Mouse (Mus musculus) adrenal gland, postnatal 25 days (tissue): ENCODE data around the gene Upf2. TPM values are rescaled to one million over a fixed set of nuclear protein-coding genes. Genes with fewer than 3 reads are reported as not detected.
A peak's percentile ranks its signal among the peaks of the same experiment; 100 is the strongest.

Experiments used
- DNase-seq: peaks from one replicate; pipeline ENCODE4 v3.0.0; 2021; ENCODE audit warnings: mixed read lengths
- long read RNA-seq: library from polyadenylated mRNA; stranded (forward); transcript quantifications from one replicate; pipeline ENCODE4 v2.0.0, GENCODE M21; 2021
- total RNA-seq: library from RNA; stranded (reverse); gene quantifications from 2 replicates; pipeline ENCODE4 v1.2.3, GENCODE M21; 2021

Upf2 gene
- total RNA-seq = 28.6 and 30.2 TPM in 2 replicates
- long read RNA-seq, full-length matches to known transcripts = 9 of 29 reads
- long read RNA-seq, partial matches to known transcripts = 13 of 29 reads
- long read RNA-seq, other reads (novel, unspliced or antisense) = 7 of 29 reads

GRCm38 (mm10) chr2:5950766-5951595 lies at the start of gene Upf2:
Gene Upf2, plus strand, starts transcription at chr2:5951469.
- peak; percentile 96 for DNase-seq

GRCm38 (mm10) chr2:5906092-5906491 lies 45.2 kb upstream of the Upf2 start:
- peak; percentile 58 for DNase-seq

- peak; percentile 48 for DNase-seq
Measured at GRCm38 (mm10) chr2:5906625-5907024, 44.6 kb upstream of the Upf2 start.

GRCm38 (mm10) chr2:5911282-5911965 lies 39.8 kb upstream of the Upf2 start:
- DNase-seq = no peak

- DNase-seq = no peak
Measured at GRCm38 (mm10) chr2:5922823-5923222, 28.4 kb upstream of the Upf2 start.

- no peak for DNase-seq
Measured at GRCm38 (mm10) chr2:5923786-5924185, 27.5 kb upstream of the Upf2 start.

GRCm38 (mm10) chr2:5927481-5927880 lies 23.8 kb upstream of the Upf2 start:
- no peak for DNase-seq

GRCm38 (mm10) chr2:5929793-5930192 lies 21.5 kb upstream of the Upf2 start:
- no peak for DNase-seq

- DNase-seq = no peak
Measured at GRCm38 (mm10) chr2:5930291-5931054, 20.8 kb upstream of the Upf2 start.

- DNase-seq = no peak
Measured at GRCm38 (mm10) chr2:5931938-5932337, 19.3 kb upstream of the Upf2 start.

GRCm38 (mm10) chr2:5934936-5935335 lies 16.3 kb upstream of the Upf2 start:
- DNase-seq = no peak

- no peak for DNase-seq
Measured at GRCm38 (mm10) chr2:5936068-5936467, 15.2 kb upstream of the Upf2 start.

GRCm38 (mm10) chr2:5936550-5936949 lies 14.7 kb upstream of the Upf2 start:
- DNase-seq = no peak

- no peak for DNase-seq
Measured at GRCm38 (mm10) chr2:5939319-5939718, 11.9 kb upstream of the Upf2 start.

- no peak for DNase-seq
Measured at GRCm38 (mm10) chr2:5939911-5940310, 11.4 kb upstream of the Upf2 start.

- DNase-seq = no peak
Measured at GRCm38 (mm10) chr2:5940936-5941335, 10.3 kb upstream of the Upf2 start.

GRCm38 (mm10) chr2:5941861-5942415 lies 9.3 kb upstream of the Upf2 start:
- no peak for DNase-seq

GRCm38 (mm10) chr2:5942416-5943032 lies 8.7 kb upstream of the Upf2 start, which contains the start of gene Dhtkd1:
Gene Dhtkd1, minus strand, starts transcription at chr2:5942792.
- DNase-seq = peak; percentile 78

GRCm38 (mm10) chr2:5943071-5943470 lies 8.2 kb upstream of the Upf2 start:
- no peak for DNase-seq

GRCm38 (mm10) chr2:5945629-5946028 lies 5.6 kb upstream of the Upf2 start:
- no peak for DNase-seq

GRCm38 (mm10) chr2:5946876-5947275 lies 4.4 kb upstream of the Upf2 start:
- no peak for DNase-seq

- DNase-seq = no peak
Measured at GRCm38 (mm10) chr2:5948964-5949363, 2.3 kb upstream of the Upf2 start.
